Mouse (Mus musculus) C2C12 (cell line): ENCODE data around the gene Vps45.

Experiments used
- CTCF ChIP-seq: IDR thresholded peaks from one replicate; pipeline ENCODE4 v1.5.1; 2011; ENCODE audit not compliant: control insufficient read depth, insufficient read depth, insufficient read length
- MAX ChIP-seq: IDR thresholded peaks from one replicate; pipeline ENCODE4 v1.6.1; 2011; ENCODE audit warnings: mild to moderate bottlenecking, control low read depth
- USF1 ChIP-seq: IDR thresholded peaks from one replicate; pipeline ENCODE4 v1.6.1; 2011; ENCODE audit warnings: low read depth, mild to moderate bottlenecking, control low read depth, moderate library complexity

DNA sequence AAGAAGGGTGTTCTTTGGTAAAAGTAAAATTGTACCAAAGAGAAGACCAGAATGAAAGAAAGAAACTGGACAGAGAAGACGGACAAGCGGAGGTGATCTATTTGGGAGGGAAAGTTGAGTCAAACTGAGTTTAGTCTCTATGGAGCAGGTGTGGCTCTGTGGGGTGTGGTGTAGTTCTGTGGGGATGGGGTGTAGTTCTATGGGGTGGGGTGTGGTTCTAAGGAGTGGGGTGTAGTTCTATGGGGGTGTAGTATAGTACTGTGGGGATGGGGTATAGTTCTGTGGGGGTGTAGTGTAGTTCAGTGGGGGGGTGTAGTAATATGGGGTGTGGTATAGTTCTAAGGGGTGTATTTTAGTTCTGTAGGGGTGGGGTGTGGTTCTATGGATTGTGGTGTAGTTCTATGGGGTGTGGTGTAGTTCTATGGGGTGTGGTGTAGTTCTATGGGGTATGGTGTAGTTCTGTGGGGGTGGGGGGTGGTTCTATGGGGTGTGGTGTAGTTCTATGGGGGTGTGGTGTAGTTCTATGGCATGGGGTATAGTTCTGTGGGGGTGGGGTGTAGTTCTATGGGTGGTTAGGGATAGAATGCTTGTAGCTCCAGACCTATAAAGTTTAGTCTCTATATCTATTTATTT is 41.9 kb downstream of the Vps45 start:
- TF ChIP-seq USF1 = no peak
- no peak for TF ChIP-seq CTCF
- no peak for TF ChIP-seq MAX
